Mouse (Mus musculus) lung, postnatal 25 days (tissue): ENCODE results near the gene Apoo.
"Not testable (repeated sequence)": the region's sequence is repeated elsewhere in the genome, so short reads cannot be mapped to it uniquely, and the experiment has no call there.

Experiments
- DNase-seq: peaks from one replicate; pipeline ENCODE4 v3.0.0; 2022; ENCODE audit warnings: low spot score

The Apoo gene

DNA sequence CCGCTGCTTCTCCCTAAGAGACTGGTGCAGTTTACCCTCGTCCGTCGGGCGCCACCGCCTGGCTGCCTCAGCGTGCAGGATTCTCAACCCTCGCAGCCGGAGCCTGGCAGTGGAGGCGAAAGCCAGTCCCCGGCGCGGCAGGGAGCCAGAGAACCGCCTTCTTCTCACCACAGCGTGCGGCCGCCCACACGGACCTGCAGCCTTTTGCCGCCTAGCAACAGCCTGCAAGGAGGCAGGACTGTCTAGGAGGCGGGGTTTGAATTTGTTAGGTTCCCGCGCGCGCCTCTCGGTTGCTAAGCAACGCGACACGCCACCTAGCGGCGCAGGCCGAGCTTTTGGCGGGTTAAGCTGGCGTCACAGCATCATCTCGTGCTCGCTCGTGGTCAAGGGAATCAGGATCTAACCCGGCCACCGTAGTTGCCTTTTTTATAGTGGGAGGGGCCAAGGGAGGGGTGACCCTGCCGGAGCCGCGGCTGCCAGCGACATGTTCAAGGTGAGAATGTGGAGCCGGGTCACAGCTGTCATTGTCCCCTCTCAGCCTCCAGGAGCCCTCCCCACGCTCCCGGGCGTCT is at the start of gene Apoo, which contains the start of gene Fam90a1b:
Gene Apoo, plus strand, starts transcription at position 448 of the 572 bp plus-strand sequence.
Gene Fam90a1b, minus strand, starts transcription at position 108 of the 572 bp plus-strand sequence.
- DNase-seq: peak; percentile 96

DNA sequence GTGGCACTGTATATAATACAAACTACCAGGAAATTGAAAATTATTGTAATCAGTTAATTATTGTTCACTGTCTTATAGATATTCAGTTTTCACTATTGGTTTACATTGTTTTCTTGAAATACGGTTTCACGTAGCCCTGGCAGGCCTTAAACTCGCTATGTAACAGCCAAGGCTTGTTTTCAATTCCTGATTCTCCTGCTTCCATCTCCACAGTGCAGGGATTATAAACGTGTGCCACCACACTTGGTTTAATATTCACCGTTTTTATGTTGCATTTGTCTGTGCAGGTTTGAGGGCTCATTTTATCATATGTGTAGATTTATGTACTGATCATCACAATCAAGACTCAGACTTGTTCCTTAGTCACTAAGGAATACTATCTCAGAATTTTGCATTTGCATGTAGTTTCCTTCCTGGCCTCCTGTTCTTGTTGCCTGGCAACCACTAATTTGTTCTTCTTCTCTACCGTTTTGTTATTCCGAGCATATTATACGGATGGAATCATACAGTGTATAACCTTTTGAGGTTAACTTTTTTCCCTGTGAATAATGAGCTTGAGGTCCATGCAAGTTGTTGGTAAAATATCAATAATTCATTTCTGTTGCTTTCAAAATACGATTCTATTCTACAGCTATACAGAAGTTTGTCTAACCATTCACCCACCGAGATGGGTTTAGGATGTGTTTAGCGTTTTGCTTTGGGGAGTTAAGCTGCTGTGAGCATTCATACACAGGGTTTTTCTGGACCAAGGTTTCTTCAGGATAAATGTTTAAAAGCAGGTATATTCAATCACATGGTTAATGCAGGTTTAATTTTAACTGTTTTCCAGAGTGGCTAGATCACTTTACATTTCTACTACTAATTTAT is 45.6 kb upstream of the Apoo start:
- DNase-seq: no peak

DNA sequence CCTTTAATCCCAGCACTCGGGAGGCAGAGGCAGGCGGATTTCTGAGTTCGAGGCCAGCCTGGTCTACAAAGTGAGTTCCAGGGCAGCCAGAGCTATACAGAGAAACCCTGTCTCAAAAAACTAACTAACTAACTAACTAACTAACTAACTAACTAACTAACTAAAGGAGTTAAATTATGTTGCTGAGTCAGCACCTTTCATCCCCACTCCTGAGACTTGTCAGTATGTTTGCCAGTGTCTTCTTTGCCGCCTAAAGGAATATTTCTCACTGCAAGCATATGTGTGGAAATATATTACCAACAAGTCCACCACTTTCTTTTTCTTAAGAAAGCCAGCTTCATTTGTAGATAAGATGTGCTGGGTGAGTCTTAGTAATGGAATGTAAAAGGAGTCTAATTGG is 23.3 kb upstream of the Apoo start:
- not testable (repeated sequence) for DNase-seq

DNA sequence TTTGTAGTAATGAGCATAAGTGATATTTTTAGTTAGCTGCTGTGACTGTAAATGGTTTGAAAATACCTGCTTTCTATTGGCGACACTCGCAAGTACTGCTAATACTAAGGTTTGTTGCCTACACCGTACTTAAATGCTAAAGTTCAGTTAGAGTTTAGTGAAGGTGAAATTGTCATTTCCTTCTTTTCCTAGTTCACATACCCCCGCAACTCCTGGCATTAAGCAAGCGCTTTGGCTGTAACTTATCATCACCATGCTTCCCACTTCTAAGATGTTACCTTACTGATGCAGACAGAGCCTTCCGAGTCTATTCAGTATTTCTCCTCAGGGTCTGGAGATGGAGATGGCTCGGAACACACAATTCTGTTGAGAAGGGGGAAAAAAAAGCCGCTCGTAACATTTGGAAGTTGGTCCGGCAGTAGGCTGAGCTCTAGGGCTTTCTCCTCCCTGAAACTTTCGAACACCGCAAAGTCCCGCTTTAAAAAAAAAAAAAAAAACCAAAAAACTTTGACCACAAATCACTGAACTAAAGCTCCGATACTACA is 1.5 kb upstream of the Apoo start:
- no peak for DNase-seq

DNA sequence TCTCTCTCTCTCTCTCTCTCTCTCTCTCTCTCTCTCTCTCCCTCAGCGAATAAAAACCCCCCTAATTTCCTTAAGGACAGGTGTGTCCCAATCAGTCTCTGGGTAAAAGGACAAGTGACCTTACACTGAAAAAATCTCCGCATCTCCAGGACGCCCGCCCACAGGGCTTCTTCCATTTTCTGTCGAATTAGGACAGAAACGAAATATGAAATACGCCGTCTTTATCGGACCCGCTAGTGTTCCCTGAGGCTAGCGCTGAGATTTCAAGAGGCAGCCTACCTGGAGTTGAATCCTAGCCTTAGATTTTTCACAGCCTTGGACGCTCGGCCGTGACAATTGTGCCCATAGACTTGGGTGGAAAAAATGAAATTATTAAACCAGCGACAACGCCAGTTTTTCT is 888 bp upstream of the Apoo start:
- no peak for DNase-seq

DNA sequence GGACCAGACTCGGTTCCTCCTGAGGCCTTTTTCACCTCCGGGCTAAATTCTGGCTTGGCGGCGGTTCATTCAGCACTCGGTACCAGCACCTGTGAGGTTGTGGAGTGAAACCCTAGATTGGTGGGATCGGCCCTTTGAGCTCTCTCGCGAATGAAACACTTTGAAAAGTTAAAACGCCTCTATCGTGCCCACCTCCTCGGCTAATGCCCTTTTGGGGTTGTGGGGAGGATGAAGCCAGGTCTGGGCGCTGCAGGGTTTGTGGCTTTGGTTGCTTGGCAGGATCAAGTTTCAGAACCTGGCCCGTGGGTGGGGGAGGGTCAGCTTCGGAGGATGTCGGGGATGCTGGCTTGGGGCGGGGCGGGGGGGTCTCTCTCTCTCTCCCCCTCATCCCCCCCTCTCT is 331 bp downstream of the Apoo start:
- no peak for DNase-seq

DNA sequence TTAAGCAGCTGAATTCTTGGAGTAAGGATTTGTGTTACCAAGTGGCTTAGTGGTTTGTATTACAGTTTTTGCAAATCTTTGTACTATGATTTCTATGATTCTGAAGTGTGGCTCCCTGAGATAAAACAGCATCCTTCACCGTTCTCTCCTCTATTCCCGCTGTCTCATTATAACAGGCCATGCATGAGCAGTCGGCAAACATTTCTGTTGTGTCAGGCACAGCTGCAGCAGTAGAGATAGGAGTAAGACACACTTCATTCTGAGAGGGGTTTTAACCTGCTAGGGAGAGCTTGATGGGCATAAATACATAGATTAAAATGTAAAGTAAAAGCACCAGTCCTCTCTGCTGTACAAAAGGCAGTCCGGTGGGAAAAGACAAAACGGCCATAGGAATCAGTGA is 11.8 kb downstream of the Apoo start:
- DNase-seq: no peak

DNA sequence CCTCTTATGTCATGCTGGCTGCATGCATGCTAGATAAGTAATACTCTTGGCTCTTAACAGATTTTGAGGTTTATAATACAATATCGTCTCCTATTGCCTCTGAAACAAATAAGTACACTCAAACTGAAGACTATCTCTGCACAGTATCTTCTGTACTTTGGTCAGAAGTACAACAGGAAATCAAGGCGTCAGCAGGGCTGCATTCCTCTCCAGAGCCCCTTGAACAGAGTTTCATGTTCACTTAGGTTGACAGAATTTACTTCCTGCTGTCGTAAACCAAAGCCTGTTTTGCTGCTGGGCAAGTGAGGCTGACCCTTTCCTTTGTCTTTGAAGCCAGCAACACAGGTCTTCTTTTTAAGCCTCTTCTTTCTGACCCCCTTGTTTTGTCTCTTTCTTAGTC is 42.1 kb downstream of the Apoo start:
- peak; percentile 1 for DNase-seq

DNA sequence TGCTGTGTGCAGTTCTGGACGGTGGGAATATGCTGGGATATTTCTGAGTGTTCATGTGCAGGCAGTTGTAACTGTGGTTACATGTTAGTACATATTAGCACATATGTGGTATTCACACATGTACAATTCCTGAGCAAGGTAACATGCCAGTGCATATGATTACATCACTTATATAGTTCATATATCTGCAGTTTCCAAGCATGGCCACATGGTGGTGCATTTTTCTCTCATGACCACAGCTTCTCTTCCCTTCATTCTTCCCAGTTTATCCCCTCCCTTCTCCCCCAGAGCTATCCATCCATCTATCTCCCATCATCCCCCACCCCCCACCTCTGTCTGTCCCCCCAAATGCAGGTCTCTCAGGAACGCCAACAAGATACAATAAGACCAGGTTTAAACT is 53.3 kb downstream of the Apoo start:
- DNase-seq: no peak

DNA sequence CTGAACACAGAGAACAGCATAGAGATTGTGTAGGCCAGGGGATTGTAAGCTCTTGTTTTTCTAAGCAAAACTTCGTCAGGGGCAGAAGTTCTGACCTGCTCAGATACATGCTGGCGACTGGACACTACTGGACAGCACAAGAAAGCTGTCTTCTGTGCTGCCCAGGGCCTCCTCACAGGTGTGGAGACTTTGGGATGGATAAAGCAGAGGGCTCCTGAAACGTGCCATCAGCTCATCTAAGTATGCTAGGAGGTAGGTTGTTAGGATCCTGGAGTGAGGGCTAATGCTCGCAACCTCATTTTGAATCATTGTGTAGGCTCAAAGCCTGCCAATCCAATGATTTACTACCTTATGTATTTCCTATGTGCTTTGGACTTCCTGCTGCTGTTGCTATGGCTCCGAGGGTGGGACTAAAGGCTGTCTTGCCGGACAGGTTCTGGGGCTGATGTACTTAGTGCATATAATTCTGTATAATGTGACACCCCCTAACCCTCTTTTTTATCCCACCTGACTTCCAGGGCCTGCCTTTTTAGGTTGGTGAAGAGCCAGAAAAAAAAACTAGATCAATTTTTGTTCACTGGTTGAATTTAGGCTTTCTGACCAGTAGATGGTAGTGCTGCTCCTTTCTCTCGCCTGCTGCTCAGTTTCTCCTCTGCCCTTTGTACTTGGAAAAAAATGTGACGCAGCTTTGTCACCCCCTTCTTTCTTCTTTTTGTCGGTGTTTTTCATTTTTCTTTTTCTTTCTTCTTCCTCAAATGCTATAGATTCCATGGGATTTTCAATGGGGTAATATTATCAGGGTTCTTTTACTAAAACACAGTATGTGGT is 64.8 kb downstream of the Apoo start:
- DNase-seq: peak; percentile 10

DNA sequence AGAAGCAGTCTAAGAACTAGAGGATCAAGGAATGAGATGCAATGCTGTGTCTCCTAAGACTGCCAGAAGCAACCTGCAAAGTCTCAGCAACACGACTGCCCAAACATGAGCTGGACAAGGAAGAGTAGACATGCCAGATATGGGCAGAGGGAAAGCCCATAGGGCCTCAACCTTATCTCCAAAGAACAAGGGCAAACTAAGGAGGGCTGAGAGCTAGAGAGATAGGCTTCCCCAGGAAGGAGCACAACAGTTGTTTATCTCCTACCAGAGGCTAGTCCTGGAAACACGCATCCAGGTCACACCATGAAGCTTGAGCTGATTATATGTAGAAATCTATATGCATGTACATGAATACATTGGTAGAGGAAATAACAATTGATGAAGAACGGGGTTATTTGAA is 78.5 kb downstream of the Apoo start:
- not testable (repeated sequence) for DNase-seq

DNA sequence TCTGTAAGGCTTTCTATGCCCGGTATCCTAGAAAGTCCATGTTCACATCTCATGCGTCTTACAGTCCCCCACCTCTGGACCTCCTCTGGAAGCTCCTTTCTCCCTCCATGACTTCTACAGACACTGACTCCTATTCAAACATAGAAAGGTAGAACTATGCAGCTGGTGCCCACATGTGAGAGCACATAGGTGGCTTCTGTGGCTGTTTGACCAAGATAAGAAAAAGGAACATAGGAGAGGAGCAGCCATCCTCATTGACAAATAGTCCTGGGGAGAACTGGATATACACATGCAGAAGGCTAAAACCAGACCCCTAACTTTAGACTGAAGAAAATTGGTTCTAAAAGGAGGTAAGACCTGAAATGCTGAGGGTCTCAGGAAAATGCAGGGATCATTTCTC is 79.1 kb downstream of the Apoo start:
- DNase-seq: not testable (repeated sequence)

DNA sequence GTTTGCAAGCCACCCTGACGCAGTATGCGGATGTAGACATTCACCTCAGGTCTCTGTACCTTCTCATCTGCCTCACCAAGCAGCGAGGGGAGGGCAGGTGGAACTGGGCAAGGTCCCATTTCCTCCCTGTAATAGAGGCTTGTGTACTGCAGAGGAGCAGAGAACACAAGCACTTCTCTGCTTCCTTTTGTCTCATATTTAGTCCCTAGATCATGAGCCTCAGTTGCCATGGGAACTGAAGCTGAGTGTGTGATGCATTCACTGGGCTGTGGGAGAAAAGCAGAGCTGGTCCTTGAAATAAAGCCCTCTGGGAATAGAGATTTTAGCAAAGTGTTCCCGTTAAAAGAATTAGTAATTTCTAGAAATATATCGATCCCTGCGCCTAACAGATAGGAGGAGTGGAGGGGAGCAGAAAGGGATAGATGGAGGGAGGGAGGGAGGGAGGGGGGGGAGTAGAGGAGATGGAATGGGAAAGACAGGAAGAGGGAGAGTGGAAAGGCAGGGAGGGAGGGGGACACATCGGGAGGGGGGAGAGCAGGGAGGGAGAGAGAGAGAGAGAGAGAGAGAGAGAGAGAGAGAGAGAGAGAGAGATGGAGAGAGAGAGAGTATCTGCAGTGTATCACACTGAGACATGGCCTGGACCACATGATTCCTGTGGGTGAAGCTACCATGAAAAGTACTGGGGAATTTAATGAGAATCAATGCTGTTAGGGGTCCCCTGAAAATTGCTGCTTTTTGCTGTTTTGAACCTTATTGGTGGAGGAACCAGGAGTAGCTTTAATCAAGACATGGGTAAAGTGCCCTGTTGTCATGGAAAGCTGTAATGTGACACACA is 83.3 kb downstream of the Apoo start:
- not testable (repeated sequence) for DNase-seq

DNA sequence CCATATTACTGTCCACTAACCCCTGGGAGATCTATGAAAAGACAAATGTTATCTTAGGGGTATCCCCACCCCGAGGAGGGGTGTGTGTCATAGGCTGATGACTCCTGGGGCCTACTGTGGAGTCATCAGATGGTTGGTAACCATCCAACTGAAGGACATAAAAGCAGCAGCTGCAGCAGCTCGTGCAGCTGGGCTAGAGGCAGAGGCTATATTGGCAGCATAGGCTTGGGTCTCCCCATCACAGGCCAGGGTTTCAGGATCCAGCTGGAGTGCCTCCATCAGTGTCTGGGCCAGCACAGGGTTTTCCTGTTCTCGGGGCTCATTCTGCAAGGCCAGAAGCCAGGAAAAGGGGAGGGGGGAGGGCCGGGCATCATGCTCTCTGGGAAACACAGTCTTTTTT is 92.4 kb downstream of the Apoo start:
- DNase-seq: no peak

DNA sequence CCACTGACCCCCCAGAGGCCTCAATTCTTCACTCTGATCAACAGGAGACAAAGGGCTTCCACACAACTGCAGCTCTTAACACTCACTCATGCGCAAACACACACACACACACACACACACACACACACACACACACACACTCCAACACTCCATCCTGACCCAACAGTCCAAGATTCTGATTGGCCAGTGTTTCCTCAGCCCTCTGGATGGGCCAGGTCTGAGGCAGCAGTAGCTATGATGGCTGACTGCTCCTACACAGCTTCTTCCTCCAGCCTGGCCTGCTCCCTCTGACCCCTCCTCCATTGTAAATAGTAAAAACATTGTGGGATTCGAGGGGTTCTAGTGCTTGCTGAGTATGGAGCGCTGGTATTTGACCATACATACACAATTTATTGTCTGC is 94.6 kb downstream of the Apoo start:
- not testable (repeated sequence) for DNase-seq

DNA sequence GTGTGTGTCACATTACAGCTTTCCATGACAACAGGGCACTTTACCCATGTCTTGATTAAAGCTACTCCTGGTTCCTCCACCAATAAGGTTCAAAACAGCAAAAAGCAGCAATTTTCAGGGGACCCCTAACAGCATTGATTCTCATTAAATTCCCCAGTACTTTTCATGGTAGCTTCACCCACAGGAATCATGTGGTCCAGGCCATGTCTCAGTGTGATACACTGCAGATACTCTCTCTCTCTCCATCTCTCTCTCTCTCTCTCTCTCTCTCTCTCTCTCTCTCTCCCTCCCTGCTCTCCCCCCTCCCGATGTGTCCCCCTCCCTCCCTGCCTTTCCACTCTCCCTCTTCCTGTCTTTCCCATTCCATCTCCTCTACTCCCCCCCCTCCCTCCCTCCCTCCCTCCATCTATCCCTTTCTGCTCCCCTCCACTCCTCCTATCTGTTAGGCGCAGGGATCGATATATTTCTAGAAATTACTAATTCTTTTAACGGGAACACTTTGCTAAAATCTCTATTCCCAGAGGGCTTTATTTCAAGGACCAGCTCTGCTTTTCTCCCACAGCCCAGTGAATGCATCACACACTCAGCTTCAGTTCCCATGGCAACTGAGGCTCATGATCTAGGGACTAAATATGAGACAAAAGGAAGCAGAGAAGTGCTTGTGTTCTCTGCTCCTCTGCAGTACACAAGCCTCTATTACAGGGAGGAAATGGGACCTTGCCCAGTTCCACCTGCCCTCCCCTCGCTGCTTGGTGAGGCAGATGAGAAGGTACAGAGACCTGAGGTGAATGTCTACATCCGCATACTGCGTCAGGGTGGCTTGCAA is 95.9 kb downstream of the Apoo start:
- not testable (repeated sequence) for DNase-seq
